Mouse (Mus musculus) midbrain, postnatal 0 days (tissue): ENCODE measurements around the gene Cdk4. TPM values are rescaled to one million over a fixed set of nuclear protein-coding genes. Genes with fewer than 3 reads are reported as not detected.

Source experiments
- ATAC-seq: fragments of 200-750 bp; cut with Nextera tagmentation; 2 replicates; pipeline ENCODE4 v1.8.0; 2017; ENCODE audit warnings: moderate number of reproducible peaks, mild to moderate bottlenecking, moderate TSS enrichment, moderate library complexity; ENCODE audit not compliant: low FRiP score
- DNase-seq: peaks from one replicate; pipeline ENCODE4 v3.0.0-alpha.2; 2015; ENCODE audit warnings: low spot score
- H3K27ac ChIP-seq: fragments of 300-500 bp; sonication (generic); 2 replicates; pipeline ENCODE4 v1.5.1; 2014; ENCODE audit warnings: low read depth, mild to moderate bottlenecking, low read length, mixed read lengths
- H3K27me3 ChIP-seq: fragments of 300-500 bp; sonication (generic); 2 replicates; pipeline ENCODE4 v1.6.1; 2014; ENCODE audit warnings: low read length, control low read depth, mixed read lengths; ENCODE audit not compliant: insufficient read depth
- H3K36me3 ChIP-seq: fragments of 300-500 bp; sonication (generic); 2 replicates; pipeline ENCODE4 v1.6.1; 2014; ENCODE audit warnings: low read length, control low read depth, mixed read lengths; ENCODE audit not compliant: insufficient read depth
- H3K4me1 ChIP-seq: fragments of 300-500 bp; sonication (generic); 2 replicates; pipeline ENCODE4 v1.6.1; 2014; ENCODE audit warnings: mild to moderate bottlenecking, control low read depth, antibody characterized with exemption, low read length, mixed read lengths; ENCODE audit not compliant: insufficient read depth
- H3K4me2 ChIP-seq: fragments of 300-500 bp; sonication (generic); 2 replicates; pipeline ENCODE4 v1.6.1; 2014; ENCODE audit warnings: low read depth, mild to moderate bottlenecking, low read length, mixed read lengths; ENCODE audit not compliant: poor library complexity, severe bottlenecking
- H3K4me3 ChIP-seq: fragments of 300-500 bp; sonication (generic); 2 replicates; pipeline ENCODE4 v1.5.1; 2014; ENCODE audit warnings: low read depth, mild to moderate bottlenecking, low read length, moderate library complexity
- H3K9ac ChIP-seq: fragments of 300-500 bp; sonication (generic); replicated peaks from 2 replicates; pipeline ENCODE4 v1.6.1; 2014; ENCODE audit warnings: mild to moderate bottlenecking, low read length, moderate library complexity, mixed read lengths; ENCODE audit not compliant: poor library complexity, severe bottlenecking
- H3K9me3 ChIP-seq: fragments of 300-500 bp; sonication (generic); 2 replicates; pipeline ENCODE4 v1.6.1; 2016; ENCODE audit warnings: low read length, control low read depth
- CTCF ChIP-seq: IDR thresholded peaks from 2 replicates; pipeline ENCODE4 v1.5.1; 2016; ENCODE audit warnings: antibody characterized with exemption, mild to moderate bottlenecking
- WGBS: fragments of 180-500 bp; shearing (Covaris S2); extraction: QIAGEN DNeasy Blood & Tissue Kit; methylation state at CpG from one replicate; pipeline ENCODE4 v1.1.7; 2014; 5-methylcytosine and 5-hydroxymethylcytosine counted together
- polyA plus RNA-seq: library from polyadenylated mRNA; unstranded; fragments of >200 nt; fragmentation: Nextera tagmentation; extraction: Ambion mirVana; gene quantifications from 2 replicates; pipeline ENCODE4 v1.2.1, GENCODE M21; 2015
- total RNA-seq: library from RNA; depleted of rRNA; stranded (reverse); fragments of >200 nt; gene quantifications from 2 replicates; pipeline ENCODE4 v1.2.3, GENCODE M21; 2014; rRNA removed

Cdk4 gene
- 311 and 365 TPM in 2 replicates for total RNA-seq
- 364 and 374 TPM in 2 replicates for polyA plus RNA-seq

- H3K27me3 ChIP-seq, result no peaks in the 10 kb centered on the region
- peak within 1 kb of the TSS; percentile 65 for H3K4me2 ChIP-seq
- under 1% methylated on average over 45 of the region's 46 CpGs for WGBS
- DNase-seq (peak; percentile 99), ATAC-seq (peak; percentile 92)
- peaks cover 30% of the 10 kb centered on the region for H3K36me3 ChIP-seq
- TF ChIP-seq CTCF, result no peak
- peak within 1 kb of the TSS; percentile 74 for H3K4me3 ChIP-seq
- peaks cover 3% of the 10 kb centered on the region; the same call in 1 of the 2 replicates for H3K4me1 ChIP-seq
- H3K9ac ChIP-seq, result peak within 1 kb of the TSS; percentile 91
- H3K9me3 ChIP-seq, result no peaks in the 10 kb centered on the region
- H3K27ac ChIP-seq, result peak within 1 kb of the TSS; percentile 96
These were observed at the start of gene Cdk4 for GRCm38 (mm10) chr10:127063239-127063872. Cdk4 (plus strand) TSS chr10:127063534.

DNA sequence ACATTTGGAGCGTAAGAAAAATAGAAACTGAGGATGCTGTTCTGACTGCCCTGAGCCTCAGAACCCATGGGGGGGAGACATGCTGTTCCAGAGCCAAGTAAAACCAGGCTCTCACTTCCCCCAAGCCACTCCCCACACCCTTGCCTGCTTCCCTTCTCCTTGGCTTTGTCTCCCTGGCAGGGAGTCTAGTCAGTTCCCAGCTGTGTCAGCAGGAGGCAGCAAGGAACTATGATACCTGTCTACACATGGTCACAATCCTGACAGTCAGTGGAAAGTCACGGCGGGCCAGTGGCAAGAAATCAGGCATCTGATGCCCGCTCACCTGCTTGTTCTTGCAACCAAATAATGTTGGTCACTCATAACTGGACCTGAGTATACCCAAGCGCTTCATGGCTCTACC lies 46.8 kb upstream of the Cdk4 start:
- H3K36me3 ChIP-seq, result no peaks in the 10 kb centered on the region
- H3K27ac ChIP-seq, result no peak overlapping the region
- no peak overlapping the region for H3K9ac ChIP-seq
- TF ChIP-seq CTCF, result peak; percentile 38
- no peak overlapping the region for H3K4me3 ChIP-seq
- H3K9me3 ChIP-seq, result no peaks in the 10 kb centered on the region
- no peaks in the 10 kb centered on the region for H3K4me1 ChIP-seq
- DNase-seq, result no peak
- no peak for ATAC-seq
- WGBS, result 58% methylated on average over 5 of the region's 5 CpGs
- no peaks in the 10 kb centered on the region for H3K27me3 ChIP-seq
- no peak overlapping the region for H3K4me2 ChIP-seq

DNA sequence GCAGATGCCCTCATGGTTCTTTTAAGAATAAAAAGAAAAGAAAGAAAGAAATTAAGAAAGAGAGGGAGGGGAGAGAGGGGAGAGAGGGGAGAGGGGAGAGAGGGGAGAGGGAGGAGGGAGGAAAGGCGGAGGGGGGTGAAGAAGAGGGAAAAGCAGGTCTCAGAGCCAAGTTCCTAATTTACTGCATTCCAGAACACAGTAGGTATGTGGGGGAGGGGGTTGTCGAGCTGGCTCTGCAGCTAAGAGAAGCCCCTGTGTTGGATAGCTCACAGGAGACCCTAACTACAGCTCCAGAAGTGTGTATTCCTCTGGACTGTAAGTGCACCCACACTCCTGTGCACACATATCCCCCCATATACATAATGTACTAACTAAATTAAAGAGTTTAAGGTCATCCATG lies 46.3 kb upstream of the Cdk4 start:
- Histone ChIP-seq H3K4me3 (no peak overlapping the region), H3K4me2 (no peak overlapping the region), H3K27ac (no peak overlapping the region), H3K27me3 (no peaks in the 10 kb centered on the region), H3K36me3 (no peaks in the 10 kb centered on the region), H3K9me3 (no peaks in the 10 kb centered on the region), H3K9ac (no peak overlapping the region), H3K4me1 (no peaks in the 10 kb centered on the region)
- WGBS, result 13% methylated on average over 2 of the region's 2 CpGs
- ATAC-seq, result no peak
- no peak for DNase-seq
- no peak for TF ChIP-seq CTCF

DNA sequence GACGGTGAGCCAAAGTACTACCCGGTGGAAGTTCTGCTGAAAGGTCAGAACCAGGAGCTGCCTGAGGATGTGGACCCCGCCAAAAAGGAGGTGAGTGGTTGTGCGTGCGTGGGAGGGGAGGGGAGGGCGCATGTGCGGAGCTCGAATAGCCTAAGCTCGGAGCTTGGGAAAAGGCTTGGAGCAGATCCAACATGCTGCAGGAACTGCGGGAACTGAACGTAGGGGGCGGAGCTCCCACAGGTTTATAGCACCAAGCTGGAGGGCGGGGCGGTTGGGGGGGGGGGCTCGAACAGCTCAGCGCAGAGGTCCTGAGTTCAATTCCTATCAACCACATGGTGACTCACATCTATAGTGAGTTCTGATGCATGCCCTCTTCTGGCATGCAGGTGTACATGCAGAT lies 44.9 kb upstream of the Cdk4 start:
- Histone ChIP-seq H3K4me3 (no peak overlapping the region), H3K9ac (no peak overlapping the region), H3K36me3 (peaks cover 11% of the 10 kb centered on the region), H3K4me2 (no peak overlapping the region), H3K27ac (no peak overlapping the region), H3K27me3 (no peaks in the 10 kb centered on the region), H3K4me1 (no peaks in the 10 kb centered on the region), H3K9me3 (no peaks in the 10 kb centered on the region)
- WGBS, result 78% methylated on average over 16 of the region's 16 CpGs
- ATAC-seq (no peak), DNase-seq (no peak)
- no peak for TF ChIP-seq CTCF

- Histone ChIP-seq H3K4me1 (no peaks in the 10 kb centered on the region), H3K9ac (peak within 1 kb of the TSS; percentile 92), H3K4me3 (peak within 1 kb of the TSS; percentile 83), H3K9me3 (no peaks in the 10 kb centered on the region), H3K4me2 (peak within 1 kb of the TSS; percentile 85), H3K27ac (peak within 1 kb of the TSS; percentile 73), H3K36me3 (peaks cover 16% of the 10 kb centered on the region), H3K27me3 (no peaks in the 10 kb centered on the region)
- peak; percentile 94 for DNase-seq
- peak; percentile 78 for ATAC-seq
- WGBS, result 6% methylated on average over 55 of the region's 56 CpGs
- peak; percentile 97 for TF ChIP-seq CTCF
These were observed 32.7 kb upstream of the Cdk4 start, which contains the start of gene Tsfm for GRCm38 (mm10) chr10:127030336-127031296. Tsfm (minus strand) TSS chr10:127030840.
